Mouse (Mus musculus) 3T3-L1 (cell line): Measurements from ENCODE around the gene Usp21.
A peak's percentile ranks its signal among the peaks of the same experiment; 100 is the strongest.

Source experiments
- DNase-seq: peaks from one replicate; pipeline ENCODE4 v3.0.0-alpha.2; 2015; ENCODE audit warnings: low read depth, low spot score

The Usp21 gene

GRCm38 (mm10) chr1:171265971-171266744 is 21.6 kb downstream of the Usp21 start:
- DNase-seq: no peak

DNA sequence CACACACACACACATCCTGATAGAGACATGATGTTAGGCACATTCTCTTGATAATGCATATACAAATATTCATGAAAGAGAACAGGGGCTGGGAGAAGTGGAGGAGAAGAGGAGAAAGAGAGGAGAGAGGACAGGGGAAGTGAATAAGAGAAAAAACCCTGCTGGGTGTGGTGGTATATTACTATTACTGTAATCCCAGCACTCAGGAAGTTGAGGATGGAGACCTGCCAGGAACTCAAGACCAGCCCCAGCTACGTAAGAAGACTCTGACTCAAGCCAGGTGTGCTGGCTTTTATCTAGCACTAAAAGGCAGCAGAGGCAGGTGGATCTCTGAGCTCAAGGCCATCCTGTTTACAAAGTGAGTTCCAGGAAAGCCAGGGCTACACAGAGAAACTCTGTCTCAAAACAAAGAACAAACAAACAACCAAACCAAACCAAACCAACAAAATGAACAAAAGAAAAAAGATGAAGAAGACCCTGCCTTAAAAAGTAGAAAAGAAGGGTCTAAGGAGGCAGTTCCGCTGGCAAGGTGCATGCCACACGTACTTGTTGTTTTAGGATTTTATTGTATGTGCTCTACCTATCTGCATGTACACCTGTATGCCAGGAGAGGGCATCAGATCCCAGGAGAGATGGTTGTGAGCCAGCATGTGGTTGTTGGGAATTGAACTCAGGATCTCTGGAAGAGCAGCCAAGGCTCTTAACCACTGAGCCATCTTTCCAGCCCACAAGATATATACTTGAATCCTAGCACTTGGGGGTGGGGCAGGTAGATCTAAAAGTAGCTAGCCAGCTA is 23.9 kb downstream of the Usp21 start:
- peak; percentile 57 for DNase-seq

DNA sequence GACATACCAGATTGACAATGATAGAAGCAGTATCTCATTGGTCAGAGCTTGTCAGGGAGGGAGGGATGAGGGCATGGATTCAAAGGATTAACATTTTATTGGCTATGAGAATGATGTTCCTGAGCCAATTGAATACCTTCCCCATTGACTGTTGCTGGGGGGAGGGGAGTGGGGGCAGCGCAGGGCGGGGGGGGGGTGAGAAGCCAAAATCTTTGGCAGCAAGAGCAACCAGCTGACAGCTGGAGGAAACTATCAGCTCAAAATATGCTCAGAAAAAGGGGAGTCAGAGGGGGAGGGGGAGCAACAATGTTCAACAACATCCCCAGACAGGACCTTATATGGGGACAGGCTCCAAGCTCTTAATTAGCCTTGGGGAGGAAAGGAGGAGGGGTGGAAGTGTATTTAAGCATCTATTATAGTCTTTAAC is 24.6 kb downstream of the Usp21 start:
- DNase-seq: peak; percentile 91

DNA sequence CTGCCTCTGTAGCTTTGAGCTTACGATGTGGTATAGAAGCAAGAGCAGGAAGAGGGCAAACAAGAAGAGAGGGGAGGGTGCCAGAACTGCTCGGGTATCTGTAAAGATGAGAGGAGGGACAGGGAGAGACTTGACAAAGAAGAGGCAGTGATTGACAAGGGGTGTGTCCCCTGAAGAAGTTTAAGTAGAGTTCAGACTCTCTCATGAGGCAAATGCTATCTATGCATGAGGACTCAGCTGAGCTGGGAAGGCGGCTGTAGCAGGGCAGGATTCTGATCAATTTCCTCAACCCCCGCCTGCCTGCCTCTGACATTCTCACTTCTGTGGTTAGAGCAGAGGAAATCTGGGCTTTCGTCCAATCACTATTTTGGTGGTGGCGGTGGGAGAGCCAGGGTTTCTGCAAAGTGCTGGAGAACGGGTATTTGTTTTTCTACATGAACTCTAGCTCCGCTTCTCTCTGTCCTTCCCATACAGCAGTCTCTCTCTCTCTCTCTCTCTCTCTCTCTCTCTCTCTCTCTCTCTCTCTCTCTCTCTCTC is 25.1 kb downstream of the Usp21 start:
- DNase-seq: peak; percentile 94

DNA sequence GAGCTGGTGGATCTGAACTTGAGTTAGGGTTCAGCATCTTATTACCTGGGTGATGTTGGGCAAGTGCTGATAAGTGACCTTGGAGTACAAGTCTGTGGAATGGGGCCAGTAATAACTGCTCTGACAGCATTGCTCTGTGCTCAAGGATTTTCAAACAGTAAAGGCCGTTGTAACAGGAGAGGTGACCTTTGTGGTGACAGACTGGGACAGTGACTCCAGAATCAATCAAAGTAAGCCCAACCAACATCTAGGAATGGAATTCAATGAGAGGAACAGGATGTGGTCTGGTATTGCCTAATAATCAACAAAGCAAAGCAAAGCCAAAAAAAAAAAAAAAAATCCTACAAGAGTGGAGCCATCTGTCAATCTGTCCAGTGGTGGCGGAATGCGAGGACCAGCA is 27.5 kb downstream of the Usp21 start:
- peak; percentile 19 for DNase-seq

GRCm38 (mm10) chr1:171258921-171259320 is 28.9 kb downstream of the Usp21 start:
- no peak for DNase-seq

DNA sequence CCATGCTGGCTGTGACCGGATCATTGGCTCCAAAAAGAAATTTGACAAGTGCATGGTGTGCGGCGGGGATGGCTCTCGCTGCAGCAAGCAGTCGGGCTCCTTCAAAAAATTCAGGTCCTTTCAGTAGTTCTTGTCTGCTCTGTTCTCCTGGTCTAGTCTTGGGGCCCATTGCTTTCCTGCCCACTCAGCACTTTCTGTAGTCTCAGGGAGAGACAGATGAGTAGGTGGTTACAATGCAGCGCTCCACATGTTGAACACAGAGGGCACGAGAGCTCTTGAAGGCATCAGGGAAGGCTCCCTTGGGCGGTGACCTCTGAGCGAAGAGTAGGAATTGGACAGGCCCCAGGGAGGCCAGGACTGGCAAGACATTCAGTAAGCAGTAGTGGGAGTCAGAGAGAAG is 30.0 kb downstream of the Usp21 start:
- DNase-seq: no peak

GRCm38 (mm10) chr1:171256937-171257548 is 30.7 kb downstream of the Usp21 start:
- DNase-seq: peak; percentile 85

- no peak for DNase-seq
Observed at GRCm38 (mm10) chr1:171256095-171256818, 31.5 kb downstream of the Usp21 start.

DNA sequence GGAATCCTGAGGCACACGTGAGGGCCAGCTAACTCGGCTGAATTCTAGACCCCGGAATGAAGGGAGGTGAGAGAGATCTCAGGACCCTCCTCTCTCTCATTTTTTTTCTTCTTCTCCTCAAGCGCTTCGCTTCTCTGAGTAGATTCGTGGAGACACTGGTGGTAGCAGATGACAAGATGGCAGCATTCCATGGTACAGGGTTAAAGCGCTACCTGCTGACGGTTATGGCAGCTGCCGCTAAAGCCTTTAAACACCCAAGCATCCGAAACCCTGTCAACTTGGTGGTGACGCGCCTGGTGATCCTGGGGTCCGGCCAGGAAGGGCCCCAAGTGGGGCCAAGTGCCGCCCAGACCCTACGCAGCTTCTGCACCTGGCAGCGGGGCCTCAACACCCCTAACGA is 35.4 kb downstream of the Usp21 start:
- no peak for DNase-seq

DNA sequence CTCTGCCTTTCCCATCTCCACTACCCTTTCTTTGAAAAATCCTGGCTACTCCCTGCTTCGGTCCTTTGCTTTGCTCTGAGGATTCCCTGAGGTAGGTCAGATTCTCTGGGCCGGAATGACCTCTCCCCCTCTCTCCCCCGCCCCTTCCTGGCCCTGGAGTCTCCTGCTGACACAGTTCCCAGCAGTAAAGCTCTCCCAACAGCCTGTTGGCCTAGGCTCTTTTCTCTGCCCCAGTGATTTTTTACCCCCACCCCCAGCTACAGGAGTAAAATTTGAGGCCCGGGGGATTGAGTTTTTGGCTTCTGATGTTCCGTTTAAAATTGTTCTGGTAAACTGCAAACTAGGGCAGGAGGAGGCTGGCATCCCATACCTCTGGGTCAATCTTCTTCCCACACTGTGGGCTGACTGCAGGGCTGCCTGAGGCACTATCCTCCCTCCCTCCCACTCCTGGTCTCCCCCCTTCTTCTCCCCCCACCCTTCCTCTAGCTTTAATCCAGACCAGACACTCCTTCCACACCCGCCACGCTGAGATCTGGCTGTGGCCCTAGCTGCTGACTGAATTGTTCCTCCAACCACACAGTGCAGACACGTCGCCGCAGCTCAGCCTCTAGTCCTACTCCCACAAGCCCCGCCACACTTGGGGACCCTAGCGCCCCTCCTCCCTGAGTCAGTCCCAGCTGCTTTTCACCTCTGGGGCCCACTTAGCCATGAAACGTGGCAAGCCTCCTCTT is 36.0 kb downstream of the Usp21 start:
- peak; percentile 57 for DNase-seq

- DNase-seq: no peak
Observed at GRCm38 (mm10) chr1:171250680-171251593, 36.9 kb downstream of the Usp21 start, which contains the start of gene Ndufs2. Ndufs2 (minus strand) TSS chr1:171251388.

DNA sequence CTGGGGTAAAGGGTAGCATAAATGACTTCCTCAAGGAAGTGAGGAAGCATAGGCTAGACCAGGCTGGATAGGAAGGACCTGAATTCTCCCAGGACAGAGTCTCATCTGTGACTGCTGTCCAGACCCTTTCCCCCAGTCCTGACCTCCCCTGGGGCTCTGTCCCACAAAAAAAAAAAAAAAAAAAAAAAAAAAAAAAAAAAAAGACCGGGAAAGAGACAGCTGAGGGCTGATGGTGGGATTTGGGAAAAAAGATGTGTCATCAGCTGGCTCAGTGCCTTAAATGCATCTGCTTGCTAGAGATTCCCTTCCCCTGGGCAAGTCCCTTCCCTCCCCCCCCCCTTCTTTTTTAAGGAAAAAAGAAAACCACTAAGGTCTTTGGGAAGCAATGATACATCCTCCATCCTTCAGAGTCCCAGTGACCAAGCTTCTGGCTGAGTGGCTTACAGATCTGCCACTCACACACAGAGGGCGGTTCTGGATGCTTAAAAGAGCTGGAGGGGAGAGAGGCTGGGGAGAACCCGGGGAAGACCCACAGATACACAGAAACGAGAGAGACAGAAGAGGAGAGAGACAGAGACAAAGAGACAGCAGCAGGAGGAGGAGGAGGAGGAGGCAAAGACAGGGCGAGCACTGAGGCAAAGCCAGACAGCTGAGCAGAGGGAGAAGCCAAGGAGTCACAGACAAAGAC is 37.7 kb downstream of the Usp21 start, which contains the start of gene Adamts4:
Adamts4 (plus strand) TSS at position 509 of the 688 bp plus-strand sequence.
- peak; percentile 94 for DNase-seq

GRCm38 (mm10) chr1:171248386-171249226 is 39.2 kb downstream of the Usp21 start:
- DNase-seq: peak; percentile 47

GRCm38 (mm10) chr1:171247916-171248315 is 39.9 kb downstream of the Usp21 start:
- peak; percentile 54 for DNase-seq

- DNase-seq: peak; percentile 68
Observed at GRCm38 (mm10) chr1:171247453-171247841, 40.3 kb downstream of the Usp21 start.

DNA sequence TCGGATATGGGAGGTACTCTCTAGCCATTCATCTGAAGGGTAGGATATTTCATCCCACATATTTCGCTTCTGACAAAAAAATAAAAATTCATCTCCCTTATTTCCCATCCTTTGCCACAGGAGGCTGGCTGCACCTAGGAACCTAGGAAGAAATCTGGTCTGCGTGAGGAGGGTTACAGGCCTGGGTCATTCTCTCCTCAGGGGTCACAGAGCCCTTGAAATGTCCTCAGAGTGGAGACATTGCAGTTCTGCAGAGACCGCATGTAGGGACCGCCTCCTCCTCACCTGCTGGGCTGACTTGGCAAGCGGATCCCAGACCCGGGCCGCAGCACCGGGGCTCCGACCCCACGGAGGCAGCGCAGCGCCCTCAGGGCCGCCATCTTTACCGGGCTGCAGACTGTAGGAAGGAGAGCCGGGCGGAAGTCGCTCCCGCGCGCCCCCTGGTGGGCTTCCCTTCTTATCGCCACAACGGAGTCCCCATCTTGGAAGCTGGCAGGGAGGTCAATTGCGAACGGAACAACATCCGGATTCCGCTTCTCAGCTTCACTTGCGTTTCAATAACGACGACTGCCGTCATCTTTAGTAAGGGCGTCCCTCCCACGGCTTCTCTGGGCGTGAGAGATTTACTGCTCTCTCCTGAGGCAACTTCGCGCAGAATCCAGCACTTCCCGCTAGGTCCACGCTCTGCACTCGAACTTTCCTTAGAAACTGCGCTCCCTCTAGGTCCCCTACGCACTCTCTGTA is 40.9 kb downstream of the Usp21 start:
- peak; percentile 99 for DNase-seq
